Mouse (Mus musculus) kidney, embryonic 15.5 days (tissue): Measurements from ENCODE around the gene Gsdma. TPM values are rescaled to one million over a fixed set of nuclear protein-coding genes. Genes with fewer than 3 reads are reported as not detected.
"Not testable (repeated sequence)": the region's sequence is repeated elsewhere in the genome, so short reads cannot be mapped to it uniquely, and the experiment has no call there.

Experiments
- ATAC-seq: fragments of 200-750 bp; cut with Nextera tagmentation; replicated peaks from 2 replicates; pipeline ENCODE4 v1.8.0; 2017; ENCODE audit warnings: moderate TSS enrichment; ENCODE audit not compliant: low FRiP score
- H3K27ac ChIP-seq: fragments of 300-500 bp; sonication (generic); 2 replicates; pipeline ENCODE4 v1.5.1; 2015; ENCODE audit warnings: mild to moderate bottlenecking, inconsistent platforms
- H3K27me3 ChIP-seq: fragments of 300-500 bp; sonication (generic); 2 replicates; pipeline ENCODE4 v1.6.1; 2015; ENCODE audit warnings: inconsistent platforms
- H3K36me3 ChIP-seq: fragments of 300-500 bp; sonication (generic); 2 replicates; pipeline ENCODE4 v1.6.1; 2015; ENCODE audit warnings: inconsistent platforms
- H3K4me1 ChIP-seq: fragments of 300-500 bp; sonication (generic); 2 replicates; pipeline ENCODE4 v1.6.1; 2015; ENCODE audit warnings: inconsistent platforms
- H3K4me2 ChIP-seq: fragments of 300-500 bp; sonication (generic); 2 replicates; pipeline ENCODE4 v1.6.1; 2015; ENCODE audit warnings: moderate library complexity, mild to moderate bottlenecking, inconsistent platforms
- H3K4me3 ChIP-seq: fragments of 300-500 bp; sonication (generic); replicated peaks from 2 replicates; pipeline ENCODE4 v1.5.1; 2015; ENCODE audit warnings: mild to moderate bottlenecking, inconsistent platforms
- H3K9ac ChIP-seq: fragments of 300-500 bp; sonication (generic); 2 replicates; pipeline ENCODE4 v1.6.1; 2015; ENCODE audit warnings: mild to moderate bottlenecking, inconsistent platforms
- H3K9me3 ChIP-seq: fragments of 300-500 bp; sonication (generic); replicated peaks from 2 replicates; pipeline ENCODE4 v1.6.1; 2016; ENCODE audit warnings: inconsistent platforms
- whole genome bisulfite sequencing: fragments of 180-500 bp; shearing (Covaris S2); methylation state at CpG from one replicate; pipeline ENCODE4 v1.1.7; 2015; ENCODE audit warnings: mixed read lengths; 5-methylcytosine and 5-hydroxymethylcytosine counted together
- polyA plus RNA-seq: library from polyadenylated mRNA; unstranded; fragments of >200 nt; fragmentation: Nextera tagmentation; extraction: Ambion mirVana; gene quantifications from 2 replicates; pipeline ENCODE4 v1.2.1, GENCODE M21; 2015

Gsdma gene
- polyA plus RNA-seq, 1 experiment from 2014 or later, result 0.06 TPM

GRCm38 (mm10) chr11:98712009-98712408 is 47.9 kb downstream of the Gsdma start:
- ATAC-seq, H3K27ac ChIP-seq, H3K4me2 ChIP-seq, H3K27me3 ChIP-seq, H3K4me3 ChIP-seq, H3K9me3 ChIP-seq, H3K9ac ChIP-seq: not testable (repeated sequence)
- peaks cover 70% of the 10 kb centered on the region for H3K36me3 ChIP-seq
- WGBS, result 90% methylated on average over 6 of the region's 6 CpGs
- peaks cover 55% of the 10 kb centered on the region for H3K4me1 ChIP-seq

DNA sequence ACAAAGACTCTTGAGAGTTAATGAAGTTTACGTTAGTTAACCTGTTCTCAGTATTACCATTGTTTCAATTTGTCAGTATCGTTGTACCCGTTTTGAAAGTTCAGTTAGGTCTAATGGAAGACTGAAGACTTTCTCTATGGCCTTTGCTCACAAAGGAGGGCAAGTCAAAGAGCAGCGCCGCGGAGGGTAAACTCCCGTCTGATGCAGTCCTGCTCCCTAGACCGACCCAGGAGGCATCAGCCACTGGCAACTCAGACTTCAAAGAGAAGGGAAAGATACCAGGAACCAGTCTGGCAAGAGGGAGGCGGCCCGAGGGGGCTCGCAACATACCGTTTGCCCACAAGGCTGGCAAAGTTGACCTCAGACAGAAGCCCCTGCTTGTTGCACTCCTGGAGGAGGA is 49.6 kb downstream of the Gsdma start:
- peaks cover 77% of the 10 kb centered on the region for H3K36me3 ChIP-seq
- H3K27ac ChIP-seq, result 0 out of 2 replicates have a peak overlapping the region, but pooled peaks have one; percentile 19
- WGBS, result 73% methylated on average over 12 of the region's 12 CpGs
- ATAC-seq, result no peak
- H3K27me3 ChIP-seq, result no peaks in the 10 kb centered on the region
- no peaks in the 10 kb centered on the region for H3K9me3 ChIP-seq
- no peak overlapping the region for H3K4me2 ChIP-seq
- peaks cover 53% of the 10 kb centered on the region for H3K4me1 ChIP-seq
- H3K4me3 ChIP-seq, result no peak overlapping the region
- no peak overlapping the region for H3K9ac ChIP-seq

GRCm38 (mm10) chr11:98715946-98716345 is 51.8 kb downstream of the Gsdma start:
- peaks cover 31% of the 10 kb centered on the region for H3K4me1 ChIP-seq
- WGBS, result 89% methylated on average over 9 of the region's 9 CpGs
- ATAC-seq, result no peak

DNA sequence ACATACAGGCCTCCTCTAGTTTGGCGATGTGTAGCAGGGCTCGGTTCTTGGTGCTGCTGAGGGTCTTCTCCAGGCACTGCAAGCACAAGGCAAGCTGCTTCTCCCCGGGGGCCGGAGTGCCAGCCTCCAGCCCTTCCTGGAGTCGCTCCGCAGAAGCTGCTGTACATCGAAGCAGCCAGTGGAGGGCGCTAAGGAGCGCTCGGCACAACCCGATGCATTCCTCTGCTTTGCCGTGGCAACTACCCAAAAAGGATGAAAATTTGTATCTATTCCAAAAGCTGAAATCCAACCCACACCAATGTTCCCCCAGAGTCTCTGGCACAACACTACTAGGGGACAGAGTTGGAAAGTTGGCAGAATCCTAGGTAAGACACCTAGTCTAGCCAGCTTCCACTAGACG is 53.8 kb downstream of the Gsdma start:
- WGBS, result 18% methylated on average over 13 of the region's 13 CpGs
- H3K27me3 ChIP-seq, result no peaks in the 10 kb centered on the region
- H3K4me2 ChIP-seq, result no peak overlapping the region
- no peak overlapping the region for H3K4me3 ChIP-seq
- peaks cover 37% of the 10 kb centered on the region for H3K4me1 ChIP-seq
- no peak for ATAC-seq
- no peak overlapping the region for H3K9ac ChIP-seq
- peaks cover 59% of the 10 kb centered on the region for H3K36me3 ChIP-seq
- no peaks in the 10 kb centered on the region for H3K9me3 ChIP-seq
- H3K27ac ChIP-seq, result 0 out of 2 replicates have a peak overlapping the region, but pooled peaks have one; percentile 27

More at GRCm38 (mm10) chr11:98715946-98716345, 51.8 kb downstream of the Gsdma start:
- Histone ChIP-seq H3K9me3 (no peaks in the 10 kb centered on the region), H3K9ac (no peak overlapping the region), H3K36me3 (peaks cover 66% of the 10 kb centered on the region), H3K27me3 (no peaks in the 10 kb centered on the region), H3K4me3 (no peak overlapping the region), H3K27ac (no peak overlapping the region), H3K4me2 (no peak overlapping the region)

DNA sequence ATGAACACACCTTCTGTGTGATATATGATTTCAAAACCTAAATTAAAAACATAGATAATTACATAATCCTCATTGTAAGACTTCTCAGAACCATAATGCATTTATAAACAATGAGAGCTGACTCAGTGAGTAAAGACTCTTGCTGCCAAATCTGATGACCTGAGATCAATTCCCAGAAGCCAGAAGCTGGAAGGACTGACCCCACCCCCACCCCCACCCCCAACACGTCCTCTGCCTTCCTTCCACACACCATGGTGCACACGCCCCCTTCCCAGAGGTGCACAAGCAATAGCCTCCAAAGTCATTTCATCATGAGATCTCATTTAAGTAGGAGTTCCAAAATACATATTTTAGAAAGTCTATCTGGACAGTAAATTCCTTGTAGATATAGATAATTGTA is 56.6 kb downstream of the Gsdma start:
- Histone ChIP-seq H3K9me3 (no peaks in the 10 kb centered on the region), H3K4me3 (no peak overlapping the region), H3K27me3 (no peaks in the 10 kb centered on the region), H3K36me3 (peaks cover 50% of the 10 kb centered on the region), H3K27ac (no peak overlapping the region), H3K9ac (no peak overlapping the region), H3K4me2 (no peak overlapping the region), H3K4me1 (peaks cover 33% of the 10 kb centered on the region)
- ATAC-seq, result no peak
- 75% methylated on average over 2 of the region's 2 CpGs for WGBS

GRCm38 (mm10) chr11:98721458-98722226 is 57.5 kb downstream of the Gsdma start:
- ATAC-seq, result no peak
- H3K9ac ChIP-seq, result no peak overlapping the region
- H3K9me3 ChIP-seq, result no peaks in the 10 kb centered on the region
- H3K4me1 ChIP-seq, result peaks cover 25% of the 10 kb centered on the region
- 0 out of 2 replicates have a peak overlapping the region, but pooled peaks have one; percentile 25 for H3K27ac ChIP-seq
- 67% methylated on average over 24 of the region's 24 CpGs for WGBS
- no peaks in the 10 kb centered on the region for H3K27me3 ChIP-seq
- H3K4me2 ChIP-seq, result no peak overlapping the region
- H3K36me3 ChIP-seq, result peaks cover 45% of the 10 kb centered on the region
- no peak overlapping the region for H3K4me3 ChIP-seq

GRCm38 (mm10) chr11:98723098-98723497 is 58.9 kb downstream of the Gsdma start:
- no peaks in the 10 kb centered on the region for H3K27me3 ChIP-seq
- H3K9ac ChIP-seq, result no peak overlapping the region
- H3K9me3 ChIP-seq, result no peaks in the 10 kb centered on the region
- H3K4me2 ChIP-seq, result no peak overlapping the region
- 0 out of 2 replicates have a peak overlapping the region, but pooled peaks have one; percentile 7 for H3K27ac ChIP-seq
- H3K4me3 ChIP-seq, result no peak overlapping the region
- peaks cover 46% of the 10 kb centered on the region for H3K36me3 ChIP-seq
- H3K4me1 ChIP-seq, result peaks cover 16% of the 10 kb centered on the region
- WGBS, result 74% methylated on average over 7 of the region's 7 CpGs
- no peak for ATAC-seq

- Histone ChIP-seq H3K36me3 (peaks cover 40% of the 10 kb centered on the region), H3K27ac (no peak overlapping the region), H3K4me3 (no peak overlapping the region), H3K9me3 (no peaks in the 10 kb centered on the region), H3K9ac (no peak overlapping the region), H3K4me1 (peaks cover 20% of the 10 kb centered on the region), H3K27me3 (no peaks in the 10 kb centered on the region), H3K4me2 (no peak overlapping the region)
- ATAC-seq, result no peak
- WGBS, result 94% methylated on average over 15 of the region's 15 CpGs
Measured at GRCm38 (mm10) chr11:98725926-98726506, 61.9 kb downstream of the Gsdma start.

Other genes with a start within 250 kb of the Gsdma start
- gene Mien1, start 225.4 kb upstream of the Gsdma start, polyA plus RNA-seq, result 101 and 106 TPM in 2 replicates
- 68.8 and 69.8 TPM in 2 replicates for gene Grb7, start 218.0 kb upstream of the Gsdma start, polyA plus RNA-seq
- gene Ikzf3, start 118.3 kb upstream of the Gsdma start, polyA plus RNA-seq, result 0.43 and 0.44 TPM in 2 replicates
- 0.12 and 0.27 TPM in 2 replicates for gene Zpbp2, start 113.3 kb upstream of the Gsdma start, polyA plus RNA-seq
- 59.4 and 61.1 TPM in 2 replicates for gene Ormdl3, start 77.0 kb upstream of the Gsdma start, polyA plus RNA-seq
- not detected in 2 replicates for gene Lrrc3c, start 66.1 kb upstream of the Gsdma start, polyA plus RNA-seq
- gene Gm12355, start 38.7 kb upstream of the Gsdma start, polyA plus RNA-seq, result 1.1 and 1.5 TPM in 2 replicates
- not detected in 2 replicates for gene Gsdma3, start 38.0 kb upstream of the Gsdma start, polyA plus RNA-seq
- not detected in 2 replicates for gene Gsdma2, start 17.6 kb upstream of the Gsdma start, polyA plus RNA-seq
- gene Psmd3, start 18.2 kb downstream of the Gsdma start, polyA plus RNA-seq, result 262 and 280 TPM in 2 replicates
- gene Csf3, start 36.9 kb downstream of the Gsdma start, polyA plus RNA-seq, result 0.23 TPM in 1 of 2 replicates, not detected in the other
- gene Med24, start 65.1 kb downstream of the Gsdma start, polyA plus RNA-seq, result 58.2 and 64.7 TPM in 2 replicates
- gene Thra, start 76.3 kb downstream of the Gsdma start, polyA plus RNA-seq, result 21.7 and 26.9 TPM in 2 replicates
- gene Nr1d1, start 111.0 kb downstream of the Gsdma start, polyA plus RNA-seq, result 2.0 and 2.3 TPM in 2 replicates
- gene Msl1, start 131.2 kb downstream of the Gsdma start, polyA plus RNA-seq, result 25.1 and 25.8 TPM in 2 replicates
- gene Casc3, start 140.6 kb downstream of the Gsdma start, polyA plus RNA-seq, result 40.6 and 40.8 TPM in 2 replicates
- 1.6 and 1.7 TPM in 2 replicates for gene Rapgefl1, start 172.4 kb downstream of the Gsdma start, polyA plus RNA-seq
- gene Wipf2, start 199.3 kb downstream of the Gsdma start, polyA plus RNA-seq, result 4.2 and 5.2 TPM in 2 replicates
- 36.3 and 39.1 TPM in 2 replicates for gene Cdc6, start 243.4 kb downstream of the Gsdma start, polyA plus RNA-seq